Mouse (Mus musculus) liver, adult (tissue): ENCODE measurements around the gene Syn3.

Source experiments
- GATA4 ChIP-seq: IDR thresholded peaks from 2 replicates; pipeline ENCODE4 v1.6.1; 2014; ENCODE audit warnings: mild to moderate bottlenecking, low read length; ENCODE audit not compliant: insufficient replicate concordance

Syn3 gene

GRCm38 (mm10) chr10:86176411-86176810 lies 322.3 kb downstream of the Syn3 start:
- TF ChIP-seq GATA4: no peak

- TF ChIP-seq GATA4: no peak
Measured at GRCm38 (mm10) chr10:86174017-86174416, 324.7 kb downstream of the Syn3 start.

- TF ChIP-seq GATA4: no peak
Measured at GRCm38 (mm10) chr10:86173284-86173683, 325.4 kb downstream of the Syn3 start.

GRCm38 (mm10) chr10:86171246-86171645 lies 327.4 kb downstream of the Syn3 start:
- TF ChIP-seq GATA4: no peak

- TF ChIP-seq GATA4: no peak
Measured at GRCm38 (mm10) chr10:86168084-86168483, 330.6 kb downstream of the Syn3 start.

- TF ChIP-seq GATA4: 0 out of 2 replicates have a peak, but pooled peaks have one; percentile 5
Measured at GRCm38 (mm10) chr10:86166854-86167268, 331.8 kb downstream of the Syn3 start.

- no peak for TF ChIP-seq GATA4
Measured at GRCm38 (mm10) chr10:86164098-86164497, 334.6 kb downstream of the Syn3 start.

- peak; percentile 98 for TF ChIP-seq GATA4
Measured at GRCm38 (mm10) chr10:86161783-86162271, 336.9 kb downstream of the Syn3 start.

- no peak for TF ChIP-seq GATA4
Measured at GRCm38 (mm10) chr10:86158198-86158899, 340.3 kb downstream of the Syn3 start.

- TF ChIP-seq GATA4: no peak
Measured at GRCm38 (mm10) chr10:86155344-86155743, 343.4 kb downstream of the Syn3 start.

GRCm38 (mm10) chr10:86153221-86153620 lies 345.5 kb downstream of the Syn3 start:
- no peak for TF ChIP-seq GATA4

GRCm38 (mm10) chr10:86151357-86151756 lies 347.3 kb downstream of the Syn3 start:
- peak; percentile 22; the same call in 1 of the 2 replicates for TF ChIP-seq GATA4

GRCm38 (mm10) chr10:86150076-86150475 lies 348.6 kb downstream of the Syn3 start:
- no peak for TF ChIP-seq GATA4

- no peak for TF ChIP-seq GATA4
Measured at GRCm38 (mm10) chr10:86149029-86149818, 349.5 kb downstream of the Syn3 start.

GRCm38 (mm10) chr10:86139061-86139681 lies 359.5 kb downstream of the Syn3 start:
- TF ChIP-seq GATA4: peak; percentile 81; the same call in 1 of the 2 replicates
